Mouse (Mus musculus): ENCODE measurements at regions not wholly inside any gene's neighbourhood (a gene's known extent, or its start where the extent isn't known, plus 50 kb on each side); places are given as distances from the start of the nearest gene placed in this dataset.

DNA sequence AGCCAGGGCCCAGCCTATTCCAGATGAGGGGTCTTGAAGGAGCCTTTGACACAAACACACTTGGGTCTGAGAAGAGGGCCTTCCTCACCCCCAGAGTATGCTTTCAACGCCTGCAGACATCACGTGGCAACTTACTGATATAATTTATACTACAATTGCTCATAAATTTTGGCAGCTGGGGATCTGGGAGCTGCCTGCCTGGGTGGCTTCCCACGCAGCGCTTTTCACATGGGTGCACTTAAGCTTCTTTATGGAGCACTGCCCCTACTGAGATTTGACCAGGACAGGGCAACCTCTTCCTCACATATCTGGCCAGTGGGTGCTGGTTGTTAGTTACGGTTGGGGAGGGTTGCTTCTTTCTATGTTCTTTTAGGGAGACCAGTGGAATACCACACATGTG lies 61.6 kb downstream of the Spesp1 start:
- no peak for ATAC-seq (replicated peaks; ENCODE audit: low FRiP score, low TSS enrichment, poor library complexity, severe bottlenecking)

DNA sequence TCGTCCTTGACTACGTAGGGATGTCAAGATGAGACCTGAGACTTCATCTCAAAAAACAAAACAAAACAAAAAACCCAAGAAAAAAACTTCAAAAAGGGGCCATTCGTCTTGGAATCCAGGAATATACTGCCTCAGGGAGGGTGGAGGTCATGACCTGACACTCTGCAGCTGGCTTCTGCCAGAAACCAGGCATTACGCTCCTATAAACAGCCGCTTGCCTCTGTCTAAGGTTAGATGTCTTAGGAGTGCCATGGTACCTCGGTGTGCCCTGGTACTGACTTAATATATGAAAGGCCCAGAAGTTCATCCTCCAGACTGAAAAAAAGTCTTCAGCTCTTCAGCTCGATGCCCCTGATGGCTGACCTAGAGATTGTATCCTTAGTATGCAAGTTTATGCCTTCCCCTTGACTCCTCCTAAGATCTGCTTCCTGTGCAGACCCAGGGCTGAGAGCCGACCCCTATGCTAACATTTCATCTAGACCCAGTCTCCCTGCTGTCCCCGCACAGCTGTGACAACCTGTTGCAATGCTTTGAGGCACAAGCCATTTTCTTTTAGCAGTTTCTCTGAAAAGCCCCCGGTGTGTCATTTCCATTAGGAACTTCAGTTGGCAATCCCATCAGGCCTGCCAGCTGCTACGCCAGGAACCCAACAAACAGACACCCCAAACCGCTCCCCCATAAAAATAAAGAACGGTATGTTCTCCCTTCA lies 66.7 kb downstream of the Spesp1 start:
- no peak for ATAC-seq (replicated peaks; ENCODE audit: low FRiP score, low TSS enrichment, poor library complexity, severe bottlenecking)

DNA sequence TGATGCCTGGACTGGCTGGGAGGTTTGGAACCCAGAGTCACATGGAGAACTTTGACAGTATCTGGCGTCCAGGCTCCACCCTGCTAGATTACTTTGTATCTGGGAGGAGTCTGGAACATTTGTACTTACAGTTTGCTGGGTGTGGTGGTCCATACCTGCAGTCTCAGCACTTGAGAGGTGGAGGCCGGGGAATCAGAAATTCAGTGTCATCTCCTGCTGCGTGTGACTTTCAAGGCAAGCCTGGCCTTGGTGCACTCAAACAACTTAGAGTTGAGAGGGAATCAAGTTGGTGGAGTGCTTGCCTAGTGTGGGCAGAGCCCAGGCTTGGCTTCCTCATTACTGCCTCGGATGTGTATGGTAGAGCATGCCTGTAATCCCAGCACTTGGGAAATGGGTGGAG lies 67.5 kb downstream of the Spesp1 start:
- no peak for ATAC-seq (replicated peaks; ENCODE audit: low FRiP score, low TSS enrichment, poor library complexity, severe bottlenecking)

DNA sequence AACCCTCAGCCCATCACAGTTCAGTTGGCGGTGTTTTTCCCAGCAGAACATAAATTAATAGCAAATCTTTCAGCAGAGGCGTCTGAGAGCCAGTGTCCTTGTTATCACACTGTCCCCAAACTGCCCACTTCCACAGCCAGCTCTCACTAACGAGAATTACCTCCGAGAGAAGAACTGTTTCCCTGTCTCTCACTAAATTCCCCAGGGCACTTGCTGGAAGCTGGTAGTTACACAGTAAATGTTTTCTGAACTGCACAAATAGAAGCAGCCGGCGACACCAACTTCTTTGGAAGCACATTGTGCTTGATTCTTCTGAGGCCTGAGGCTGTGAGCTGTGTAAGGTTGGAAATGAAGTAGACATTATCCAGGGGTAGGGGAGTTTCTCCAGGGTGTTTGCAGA lies 69.4 kb downstream of the Spesp1 start:
- ATAC-seq (replicated peaks; ENCODE audit: low FRiP score, low TSS enrichment, poor library complexity, severe bottlenecking) = no peak

DNA sequence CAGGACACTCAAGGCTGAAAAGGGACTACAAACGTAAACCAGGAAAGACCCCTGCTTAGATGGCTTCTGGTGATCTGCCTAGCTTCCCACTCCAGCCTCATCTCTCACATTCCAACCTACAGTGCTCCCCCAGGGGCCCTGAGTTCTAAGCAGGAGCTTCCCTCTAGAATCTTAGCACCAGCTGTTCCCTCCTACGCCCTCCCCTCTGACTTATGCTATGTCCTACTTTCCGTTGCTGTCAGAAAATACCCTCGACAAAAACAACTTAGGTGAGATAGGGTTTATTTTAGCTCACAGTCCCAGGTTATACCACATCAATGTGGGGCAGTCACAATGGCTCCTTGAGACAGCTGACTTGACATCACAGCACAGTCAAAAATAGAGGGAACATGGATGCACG lies 71.2 kb downstream of the Spesp1 start:
- ATAC-seq (replicated peaks; ENCODE audit: low FRiP score, low TSS enrichment, poor library complexity, severe bottlenecking) = no peak

DNA sequence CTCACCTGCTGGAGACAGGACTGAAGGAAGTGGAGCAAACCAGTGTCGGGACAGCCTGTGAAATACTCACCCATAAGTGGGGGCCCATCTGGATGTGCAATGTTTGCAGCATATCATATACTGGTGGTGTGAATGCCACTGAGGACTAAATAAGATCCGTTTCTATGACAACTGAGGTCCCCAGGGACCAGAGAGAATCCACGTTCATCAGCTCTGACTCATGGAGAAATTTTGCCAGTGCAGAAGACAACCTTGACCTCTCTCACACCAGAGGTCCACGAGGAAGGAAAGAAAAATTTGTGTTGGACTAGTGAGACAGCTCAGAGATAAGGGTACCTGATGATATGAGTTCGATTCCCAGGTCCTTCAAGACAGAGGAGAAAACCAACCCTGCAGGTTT lies 73.6 kb downstream of the Spesp1 start:
- ATAC-seq (replicated peaks; ENCODE audit: low FRiP score, low TSS enrichment, poor library complexity, severe bottlenecking) = no peak

DNA sequence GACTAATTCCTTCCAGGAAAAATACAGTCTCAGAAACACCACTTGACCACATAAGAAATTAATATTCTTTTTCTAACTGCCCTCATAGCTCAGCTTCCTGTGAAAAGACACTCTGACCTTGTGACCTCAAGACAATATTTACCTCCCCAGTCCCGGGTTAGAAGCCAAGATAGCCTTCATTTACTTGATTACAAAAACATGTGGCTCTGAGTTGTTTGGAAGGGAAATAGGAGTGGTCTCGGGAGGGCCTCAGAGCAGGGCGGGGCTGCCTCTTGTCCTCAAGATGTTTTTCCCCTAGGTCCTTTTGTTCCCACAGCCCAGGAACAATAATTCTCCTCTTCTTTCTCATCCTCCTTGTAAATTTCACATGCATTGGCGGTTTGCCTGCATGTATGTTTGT lies 76.7 kb downstream of the Spesp1 start:
- ATAC-seq (replicated peaks; ENCODE audit: low FRiP score, low TSS enrichment, poor library complexity, severe bottlenecking) = no peak

DNA sequence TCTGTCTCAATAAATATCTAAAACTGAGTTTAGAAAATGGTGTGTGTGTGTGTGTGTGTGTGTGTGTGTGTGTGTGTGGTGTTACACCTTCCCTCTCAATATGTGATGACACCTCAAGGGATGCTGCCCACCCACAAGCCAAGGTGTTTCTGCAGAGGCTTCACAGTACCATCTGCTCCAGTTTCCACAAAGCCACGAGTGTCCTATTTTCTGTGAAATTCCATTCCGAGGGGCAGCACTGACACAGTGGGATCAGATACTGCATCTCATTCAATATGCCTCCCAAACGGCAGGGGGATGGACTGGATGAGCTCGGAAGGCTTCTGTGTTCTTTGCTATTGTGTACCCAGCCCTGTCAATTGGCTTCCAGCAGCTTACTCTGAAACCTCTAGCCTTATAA lies 78.5 kb downstream of the Spesp1 start:
- ATAC-seq (replicated peaks; ENCODE audit: low FRiP score, low TSS enrichment, poor library complexity, severe bottlenecking) = no peak

DNA sequence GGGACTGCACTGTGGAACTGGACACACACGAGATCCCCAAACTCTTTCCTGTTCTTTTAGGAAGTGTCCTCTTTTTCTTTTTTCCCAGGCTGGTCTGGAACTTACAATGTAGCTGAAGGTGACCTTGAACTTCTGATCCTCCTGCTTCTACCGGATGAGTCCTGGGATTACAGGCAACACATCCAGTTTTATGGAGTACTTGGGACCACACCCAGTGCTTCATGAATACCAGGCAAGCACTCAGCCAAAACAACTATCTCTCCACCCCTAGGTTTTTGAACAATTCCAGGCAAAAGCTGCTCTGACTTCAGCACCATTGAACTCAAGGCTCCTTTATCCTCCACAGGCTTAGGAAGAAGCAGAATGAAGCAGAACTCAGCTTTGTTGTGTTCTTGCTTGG lies 79.7 kb downstream of the Spesp1 start:
- ATAC-seq (replicated peaks; ENCODE audit: low FRiP score, low TSS enrichment, poor library complexity, severe bottlenecking) = no peak

DNA sequence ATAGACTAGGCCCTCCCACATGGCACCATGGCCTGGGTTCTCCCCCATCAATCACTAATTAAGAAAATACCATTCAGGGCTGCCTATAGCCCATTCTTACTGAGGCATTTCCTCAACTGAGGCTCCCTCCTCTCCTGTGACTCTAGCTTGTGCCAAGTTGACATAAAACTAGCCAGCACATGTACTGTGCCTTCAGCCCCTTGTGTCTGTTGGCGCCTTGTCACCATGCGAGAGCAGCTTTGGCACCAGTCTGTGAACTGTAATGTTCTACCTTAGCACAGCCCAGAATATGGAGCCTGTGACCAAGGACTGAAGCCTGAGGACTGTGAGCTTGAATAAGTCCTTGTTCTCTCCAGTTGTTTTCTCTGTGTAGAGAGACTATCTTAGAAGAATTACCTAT lies 75.0 kb upstream of the Glce start:
- no peak for ATAC-seq (replicated peaks; ENCODE audit: low FRiP score, low TSS enrichment, poor library complexity, severe bottlenecking)

DNA sequence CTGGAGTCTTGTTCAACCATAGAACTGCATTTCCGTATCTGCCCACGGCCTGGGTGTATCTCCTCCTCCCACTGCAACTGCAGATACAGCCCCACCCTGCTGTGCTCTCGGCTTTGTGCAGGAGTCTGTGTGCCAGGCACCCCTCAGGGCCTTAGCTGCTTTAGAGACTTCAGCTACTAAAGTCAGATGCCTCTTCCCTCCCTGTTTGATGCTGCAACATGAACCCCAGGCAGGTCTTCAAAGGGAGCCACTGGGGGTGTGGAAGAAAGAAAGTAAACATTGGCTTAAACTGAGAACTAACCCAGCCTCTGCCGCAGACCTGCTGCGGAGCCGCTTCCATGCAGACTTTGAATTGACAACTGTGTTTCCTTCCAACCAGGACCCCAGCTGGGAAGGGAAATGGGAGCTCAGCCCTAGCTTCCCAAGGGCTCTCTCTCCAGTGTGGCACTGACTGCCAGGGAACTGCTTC lies 70.0 kb upstream of the Glce start:
- peak; percentile 61; the same call in 1 of the 2 replicates for ATAC-seq (replicated peaks; ENCODE audit: low FRiP score, low TSS enrichment, poor library complexity, severe bottlenecking)

DNA sequence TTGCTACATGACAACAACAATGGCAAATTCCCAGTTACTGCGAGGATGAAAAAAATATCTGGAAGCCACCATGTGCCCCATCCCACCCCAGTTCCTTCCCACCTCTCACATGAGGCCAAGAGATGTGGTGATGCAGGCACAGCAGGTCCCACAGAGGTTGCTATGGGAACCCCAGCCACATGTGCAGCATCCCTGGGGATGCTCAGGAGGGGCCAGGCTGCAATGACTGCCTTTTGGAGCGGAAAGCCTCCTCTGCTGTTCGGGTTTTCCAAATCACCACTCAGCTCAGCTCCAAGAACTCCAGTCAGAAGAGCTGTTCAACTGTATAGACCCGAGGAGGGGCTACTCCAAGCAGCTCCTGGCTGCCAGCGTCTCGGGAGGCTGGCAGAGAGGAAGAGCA lies 68.0 kb upstream of the Glce start:
- no peak for ATAC-seq (replicated peaks; ENCODE audit: low FRiP score, low TSS enrichment, poor library complexity, severe bottlenecking)

DNA sequence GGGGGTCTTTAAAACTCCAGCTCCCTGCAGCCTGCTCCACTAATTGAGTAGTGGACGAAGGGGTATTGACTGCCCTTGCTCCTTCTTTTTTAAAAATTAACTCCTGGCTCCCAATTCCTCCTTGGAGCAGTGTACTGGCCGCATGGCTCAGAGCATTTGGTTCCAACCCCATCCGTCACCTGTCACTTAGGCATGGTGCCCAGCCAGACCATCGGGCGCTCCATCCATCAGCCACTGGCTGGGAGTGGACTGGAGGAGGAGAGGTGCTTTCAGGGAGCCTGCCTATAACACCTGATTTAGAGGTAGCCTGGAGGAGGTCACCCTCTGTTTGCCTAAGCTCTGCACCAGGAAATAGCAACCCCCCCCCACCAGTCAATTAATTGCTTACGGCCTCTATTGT lies 66.4 kb upstream of the Glce start:
- ATAC-seq (replicated peaks; ENCODE audit: low FRiP score, low TSS enrichment, poor library complexity, severe bottlenecking) = no peak

DNA sequence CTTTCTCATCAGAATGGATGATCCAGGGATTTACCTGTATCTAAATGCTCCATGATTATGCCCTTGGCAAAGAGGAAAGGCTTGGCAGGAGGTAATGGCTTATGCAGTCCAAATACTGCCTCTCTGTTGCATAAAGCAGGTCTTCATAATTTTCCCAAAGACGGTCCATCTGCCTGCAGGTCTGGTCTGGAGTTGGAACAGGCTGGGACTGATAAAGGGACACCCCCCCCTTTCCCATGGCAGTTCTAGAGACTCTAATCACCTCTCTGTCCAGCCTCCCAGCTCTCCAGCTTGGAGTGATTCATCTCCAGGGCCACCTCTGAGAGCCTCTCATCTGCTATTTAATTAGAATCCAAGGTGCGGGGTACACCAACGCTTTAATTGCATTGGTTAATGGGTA lies 65.9 kb upstream of the Glce start:
- ATAC-seq (replicated peaks; ENCODE audit: low FRiP score, low TSS enrichment, poor library complexity, severe bottlenecking) = no peak

DNA sequence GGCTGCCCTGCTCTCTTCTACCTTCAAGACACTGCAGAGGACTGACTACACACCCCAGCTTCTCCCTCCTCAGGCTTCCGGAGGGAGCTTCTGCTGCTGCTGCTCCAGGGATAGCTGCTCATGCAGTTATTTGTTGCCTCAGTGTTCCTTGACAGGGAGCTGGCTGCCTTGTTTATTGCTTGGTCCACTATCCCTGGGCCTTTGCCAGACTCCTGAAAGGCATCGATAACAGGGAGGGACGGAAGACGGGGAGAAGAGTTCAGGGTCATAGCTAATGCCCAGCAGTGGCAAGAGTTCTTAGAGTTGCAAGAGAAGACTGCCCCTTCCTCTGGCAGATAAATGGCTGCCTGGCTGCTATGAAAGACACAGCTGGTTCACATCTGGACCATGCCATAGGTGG lies 64.4 kb upstream of the Glce start:
- ATAC-seq (replicated peaks; ENCODE audit: low FRiP score, low TSS enrichment, poor library complexity, severe bottlenecking) = no peak

DNA sequence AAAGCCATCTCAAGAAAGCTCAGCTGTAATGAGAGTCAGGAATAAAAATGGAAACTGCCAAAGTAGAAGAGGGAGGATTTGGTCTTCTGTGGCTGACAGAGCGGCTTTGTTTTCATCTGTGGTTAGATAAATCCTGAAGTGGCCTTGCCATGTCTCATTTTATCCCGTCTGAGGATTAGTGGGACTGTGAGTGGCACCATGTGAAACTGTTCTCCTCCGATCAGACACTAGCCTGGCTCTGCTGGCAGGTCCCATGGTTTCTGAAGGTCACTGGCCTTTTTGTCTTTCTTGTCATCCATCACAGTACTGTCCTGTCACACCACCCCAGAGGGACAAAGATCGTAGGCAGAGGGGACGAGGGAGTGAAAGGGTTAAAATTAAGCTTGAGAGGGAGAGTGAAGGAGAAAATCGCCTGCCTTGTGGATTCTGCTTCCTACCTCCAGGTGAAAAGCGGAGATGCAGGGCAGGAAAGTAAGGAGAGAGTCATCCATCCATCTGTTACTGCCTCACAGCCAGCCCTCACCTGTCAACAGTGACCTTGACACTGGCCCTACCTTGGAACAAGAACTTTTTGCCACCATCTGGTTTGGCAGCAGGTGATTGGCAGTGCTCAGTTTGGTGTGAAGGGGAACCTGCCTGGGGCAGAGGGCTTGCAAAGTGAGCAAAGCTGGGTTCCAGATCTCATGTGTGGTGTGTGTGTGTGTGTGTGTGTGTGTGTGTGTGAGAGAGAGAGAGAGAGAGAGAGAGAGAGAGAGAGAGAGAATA lies 63.2 kb upstream of the Glce start:
- ATAC-seq (replicated peaks; ENCODE audit: low FRiP score, low TSS enrichment, poor library complexity, severe bottlenecking) = no peak

DNA sequence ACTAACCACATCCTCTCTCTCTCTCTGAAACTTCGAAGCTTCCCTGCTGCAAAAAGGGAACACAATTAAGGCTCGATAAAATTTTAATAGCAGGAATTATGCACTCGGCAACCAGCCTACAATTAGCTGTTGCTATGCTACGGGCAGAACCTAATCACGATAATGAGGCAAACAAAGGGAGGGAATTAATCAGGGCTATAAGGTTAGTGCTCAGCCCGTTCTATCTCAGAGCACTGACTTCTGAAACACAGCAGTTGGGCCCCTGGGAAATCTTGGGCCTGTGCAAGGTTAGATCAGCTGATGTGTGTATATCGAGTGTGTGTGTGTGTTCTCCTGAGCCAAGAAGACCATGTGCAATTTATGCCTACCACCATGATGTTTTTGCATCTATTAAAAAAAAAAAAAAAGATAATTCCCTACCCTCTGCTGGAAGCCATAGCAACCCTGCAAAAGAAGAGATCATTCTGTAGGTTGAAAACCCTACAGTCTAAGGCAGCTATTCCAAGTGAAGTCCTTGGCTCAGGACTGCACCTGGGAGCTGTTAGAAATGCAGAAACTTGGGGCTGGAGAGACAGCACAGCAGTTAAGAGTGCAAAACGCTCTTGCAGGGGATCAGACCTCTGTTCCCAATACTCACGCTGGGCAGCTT lies 58.9 kb upstream of the Glce start:
- no peak for ATAC-seq (replicated peaks; ENCODE audit: low FRiP score, low TSS enrichment, poor library complexity, severe bottlenecking)

DNA sequence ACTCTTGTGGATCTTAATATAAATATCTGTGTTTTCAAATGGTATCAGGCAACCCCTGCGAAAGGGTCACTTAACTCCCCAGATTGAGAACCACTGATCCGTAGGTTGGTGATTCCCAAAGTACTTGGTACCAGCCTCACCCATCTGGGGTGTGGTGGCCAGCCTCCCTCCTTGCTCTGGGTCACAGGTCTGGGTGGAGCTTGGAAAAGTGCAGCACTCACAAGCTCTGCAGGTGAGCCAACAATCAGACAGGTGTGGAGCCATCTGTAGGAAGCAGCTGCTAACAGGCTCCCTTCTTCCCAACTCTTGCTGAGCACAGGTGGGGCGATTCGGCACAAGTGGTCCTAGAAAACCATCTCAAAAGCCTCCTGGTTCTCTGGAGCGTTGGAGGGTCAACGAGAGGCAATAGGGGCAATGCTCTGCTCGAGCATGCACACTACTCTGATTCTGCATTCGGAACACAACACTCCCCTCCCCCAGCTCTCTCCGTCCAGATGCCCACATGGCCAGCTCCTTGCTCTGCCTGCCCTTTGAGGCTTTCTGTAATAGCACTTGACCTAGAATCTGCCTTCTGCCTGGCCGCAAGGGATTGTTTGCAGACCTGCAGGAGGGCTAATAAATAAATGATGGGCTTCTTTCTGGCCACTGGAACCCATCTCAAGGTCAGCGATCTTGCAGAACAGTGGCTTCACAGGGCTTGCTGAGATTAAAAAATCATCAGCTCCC lies 58.2 kb upstream of the Glce start:
- ATAC-seq (replicated peaks; ENCODE audit: low FRiP score, low TSS enrichment, poor library complexity, severe bottlenecking) = no peak

DNA sequence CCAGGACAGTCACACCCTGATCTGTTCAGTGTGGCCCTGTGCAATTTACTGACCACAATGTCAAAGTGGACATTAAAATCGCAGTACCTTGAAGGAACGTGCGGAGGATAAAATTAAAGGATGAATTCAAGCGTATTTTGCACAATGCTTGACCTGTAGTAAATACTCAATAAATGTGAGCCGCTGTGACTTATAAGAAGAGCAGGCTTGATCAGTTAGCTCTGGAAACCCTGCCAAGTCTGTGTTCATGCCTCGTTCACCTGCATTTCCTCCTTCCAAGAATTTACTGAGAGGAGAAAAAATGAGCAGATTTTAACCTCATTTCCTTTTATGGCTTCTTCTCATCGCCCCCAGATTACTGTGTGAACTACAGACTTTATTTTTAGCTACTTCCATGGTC lies 52.2 kb upstream of the Glce start:
- ATAC-seq (replicated peaks; ENCODE audit: low FRiP score, low TSS enrichment, poor library complexity, severe bottlenecking) = no peak
